Mouse (Mus musculus) thymus, adult 2 months (tissue): ENCODE measurements at regions not wholly inside any gene's neighbourhood (a gene's known extent, or its start where the extent isn't known, plus 50 kb on each side); places are given as distances from the start of the nearest gene placed in this dataset.

Source experiments
- DNase-seq: peaks from one replicate; pipeline ENCODE4 v3.0.0; 2021
- H3K27ac ChIP-seq: fragments of 200-500 bp; 2 replicates; pipeline ENCODE4 v1.5.1; 2012; ENCODE audit warnings: low read length, control low read depth; ENCODE audit not compliant: control insufficient read depth, insufficient read depth
- H3K27me3 ChIP-seq: fragments of 200-500 bp; 2 replicates; pipeline ENCODE4 v1.6.1; 2012; ENCODE audit warnings: mild to moderate bottlenecking, low read length, moderate library complexity, mixed read lengths; ENCODE audit not compliant: control insufficient read depth, insufficient read depth
- H3K36me3 ChIP-seq: fragments of 200-500 bp; 2 replicates; pipeline ENCODE4 v1.6.1; 2012; ENCODE audit warnings: mild to moderate bottlenecking, low read length, moderate library complexity; ENCODE audit not compliant: control insufficient read depth, insufficient read depth
- H3K4me1 ChIP-seq: fragments of 200-500 bp; replicated peaks from 2 replicates; pipeline ENCODE4 v1.6.1; 2012; ENCODE audit warnings: low read length; ENCODE audit not compliant: control insufficient read depth, insufficient read depth
- H3K4me3 ChIP-seq: fragments of 200-500 bp; 2 replicates; pipeline ENCODE4 v1.5.1; 2012; ENCODE audit warnings: mild to moderate bottlenecking, low read length, control low read depth, moderate library complexity; ENCODE audit not compliant: control insufficient read depth, insufficient read depth
- CTCF ChIP-seq: fragments of 200-500 bp; IDR thresholded peaks from 2 replicates; pipeline ENCODE4 v1.5.1; 2012; ENCODE audit warnings: mild to moderate bottlenecking, control low read depth, low read length, moderate library complexity, borderline replicate concordance; ENCODE audit not compliant: control insufficient read depth, poor library complexity, insufficient read depth; ENCODE audit errors: extremely low read depth
- POLR2A ChIP-seq: fragments of 200-500 bp; IDR thresholded peaks from 2 replicates; pipeline ENCODE4 v1.6.1; 2012; ENCODE audit warnings: mild to moderate bottlenecking, low read length, control low read depth, moderate library complexity; ENCODE audit not compliant: control insufficient read depth, poor library complexity, insufficient read depth; ENCODE audit errors: extremely low read depth
- WGBS: fragments of 180-500 bp; shearing (Covaris S2); methylation state at CpG from one replicate; pipeline ENCODE4 v1.1.7; 2018; 5-methylcytosine and 5-hydroxymethylcytosine counted together

GRCm38 (mm10) chr8:127690792-127691191, 627.1 kb downstream of the Pard3 start:
- no peak overlapping the region for H3K27ac ChIP-seq
- WGBS, result 90% methylated on average over 4 of the region's 4 CpGs
- DNase-seq, result no peak
- no peaks in the 10 kb centered on the region for H3K36me3 ChIP-seq
- H3K4me3 ChIP-seq, result no peak overlapping the region
- no peaks in the 10 kb centered on the region for H3K4me1 ChIP-seq
- TF ChIP-seq CTCF (no peak), POLR2A (no peak)
- no peaks in the 10 kb centered on the region for H3K27me3 ChIP-seq

- TF ChIP-seq POLR2A (no peak), CTCF (no peak)
- 93% methylated on average over 4 of the region's 4 CpGs for WGBS
- Histone ChIP-seq H3K27me3 (no peaks in the 10 kb centered on the region; the same call in 1 of the 2 replicates), H3K4me1 (no peaks in the 10 kb centered on the region), H3K36me3 (no peaks in the 10 kb centered on the region), H3K27ac (no peak overlapping the region), H3K4me3 (no peak overlapping the region)
- DNase-seq, result no peak
Measured at GRCm38 (mm10) chr8:127698404-127698803, 634.7 kb downstream of the Pard3 start.

- no peak for DNase-seq
- no peak for TF ChIP-seq CTCF
- TF ChIP-seq POLR2A, result no peak
- 89% methylated on average over 4 of the region's 4 CpGs for WGBS
- Histone ChIP-seq H3K27ac (no peak overlapping the region), H3K36me3 (no peaks in the 10 kb centered on the region), H3K4me1 (no peaks in the 10 kb centered on the region), H3K27me3 (no peaks in the 10 kb centered on the region), H3K4me3 (no peak overlapping the region)
Measured at GRCm38 (mm10) chr8:127704406-127704805, 640.7 kb downstream of the Pard3 start.

GRCm38 (mm10) chr8:127706051-127706835, 642.5 kb downstream of the Pard3 start:
- no peaks in the 10 kb centered on the region for H3K4me1 ChIP-seq
- H3K27ac ChIP-seq, result no peak overlapping the region
- no peaks in the 10 kb centered on the region for H3K27me3 ChIP-seq
- WGBS, result 91% methylated on average over 16 of the region's 16 CpGs
- H3K4me3 ChIP-seq, result no peak overlapping the region
- H3K36me3 ChIP-seq, result no peaks in the 10 kb centered on the region
- TF ChIP-seq POLR2A, result no peak
- no peak for TF ChIP-seq CTCF
- no peak for DNase-seq

GRCm38 (mm10) chr8:127709439-127709838, 645.7 kb downstream of the Pard3 start:
- WGBS, result 66% methylated on average over 5 of the region's 5 CpGs
- no peak for TF ChIP-seq CTCF
- TF ChIP-seq POLR2A, result no peak
- Histone ChIP-seq H3K27ac (no peak overlapping the region), H3K27me3 (no peaks in the 10 kb centered on the region), H3K4me3 (no peak overlapping the region), H3K36me3 (no peaks in the 10 kb centered on the region), H3K4me1 (no peaks in the 10 kb centered on the region)
- no peak for DNase-seq

- 92% methylated on average over 1 of the region's 1 CpGs for WGBS
- no peak for DNase-seq
- Histone ChIP-seq H3K4me1 (no peaks in the 10 kb centered on the region), H3K4me3 (no peak overlapping the region), H3K36me3 (no peaks in the 10 kb centered on the region), H3K27ac (no peak overlapping the region), H3K27me3 (no peaks in the 10 kb centered on the region)
- TF ChIP-seq POLR2A (no peak), CTCF (no peak)
Measured at GRCm38 (mm10) chr8:127715097-127715496, 643.3 kb upstream of the Nrp1 start.

- Histone ChIP-seq H3K27me3 (no peaks in the 10 kb centered on the region), H3K36me3 (no peaks in the 10 kb centered on the region), H3K27ac (no peak overlapping the region), H3K4me1 (no peaks in the 10 kb centered on the region), H3K4me3 (no peak overlapping the region)
- DNase-seq, result no peak
- TF ChIP-seq CTCF (no peak), POLR2A (no peak)
Measured at GRCm38 (mm10) chr8:127717969-127718368, 640.4 kb upstream of the Nrp1 start.
